Mouse (Mus musculus) gastrocnemius, postnatal 25 days (tissue): ENCODE data around the gene Trpm3. TPM values are rescaled to one million over a fixed set of nuclear protein-coding genes. Genes with fewer than 3 reads are reported as not detected.
"Not testable (repeated sequence)": the region's sequence is repeated elsewhere in the genome, so short reads cannot be mapped to it uniquely, and the experiment has no call there.

Source experiments
- DNase-seq: peaks from one replicate; pipeline ENCODE4 v3.0.0; 2022
- total RNA-seq, 2 experiments: library from RNA; stranded (reverse); gene quantifications; 1 replicate in 1 of 2; 2 replicates in 1 of 2; pipeline ENCODE4 v1.2.3; 2021

Gene Trpm3
- total RNA-seq, 2 experiments from 2014 or later: 1.3 to 1.5 TPM

DNA sequence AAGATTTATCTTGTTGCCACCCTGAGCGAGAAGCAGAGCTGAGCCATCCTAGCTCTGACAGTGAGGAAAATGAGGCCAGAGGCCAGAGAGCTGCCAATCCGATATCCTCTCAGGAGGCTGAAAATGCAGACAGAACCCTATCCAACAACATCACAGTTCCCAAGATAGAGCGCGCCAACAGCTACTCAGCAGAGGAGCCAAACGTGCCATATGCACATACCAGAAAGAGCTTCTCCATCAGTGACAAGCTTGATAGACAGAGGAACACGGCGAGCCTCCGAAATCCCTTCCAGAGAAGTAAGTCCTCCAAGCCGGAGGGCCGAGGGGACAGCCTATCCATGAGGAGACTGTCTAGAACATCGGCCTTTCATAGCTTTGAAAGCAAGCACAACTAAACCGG, 849.1 kb downstream of the Trpm3 start:
- no peak for DNase-seq

DNA sequence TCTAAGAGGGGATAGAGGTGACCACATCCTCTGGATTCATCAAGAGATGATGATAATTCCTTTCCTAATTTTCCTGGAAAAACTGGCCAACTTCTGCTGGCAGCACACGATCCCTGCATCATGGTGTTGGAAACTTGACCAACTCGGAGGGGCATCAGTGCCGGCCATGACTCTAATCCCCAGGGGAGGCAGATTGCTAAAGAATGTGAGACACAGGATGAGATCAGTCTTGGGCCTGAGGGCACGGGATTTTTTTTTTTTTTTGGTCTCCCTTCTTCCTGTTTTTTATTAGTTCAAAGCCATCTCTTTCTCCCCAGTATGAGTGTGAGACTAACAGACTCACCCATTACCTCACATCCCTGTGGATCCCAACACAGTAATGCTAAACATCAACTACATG, 855.1 kb downstream of the Trpm3 start:
- DNase-seq: no peak

DNA sequence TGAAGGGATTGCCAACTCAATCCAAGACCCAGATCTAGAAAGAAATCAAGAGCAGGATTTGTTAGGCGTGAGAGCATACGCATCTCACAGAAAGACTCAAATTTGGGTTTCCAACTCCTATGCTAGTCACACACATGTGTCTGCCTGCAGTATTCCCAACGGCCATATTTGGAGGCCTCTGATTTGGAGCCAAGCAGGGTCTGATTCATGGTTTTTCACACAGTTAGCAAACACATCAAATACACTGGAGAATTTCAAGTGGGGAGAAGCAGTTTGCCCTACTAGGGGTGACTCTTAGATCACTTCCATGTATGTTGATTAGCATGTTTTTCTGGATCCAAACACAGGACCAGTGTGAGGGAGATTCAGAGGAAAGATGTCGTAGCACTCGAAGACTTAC, 855.7 kb downstream of the Trpm3 start:
- DNase-seq: no peak

DNA sequence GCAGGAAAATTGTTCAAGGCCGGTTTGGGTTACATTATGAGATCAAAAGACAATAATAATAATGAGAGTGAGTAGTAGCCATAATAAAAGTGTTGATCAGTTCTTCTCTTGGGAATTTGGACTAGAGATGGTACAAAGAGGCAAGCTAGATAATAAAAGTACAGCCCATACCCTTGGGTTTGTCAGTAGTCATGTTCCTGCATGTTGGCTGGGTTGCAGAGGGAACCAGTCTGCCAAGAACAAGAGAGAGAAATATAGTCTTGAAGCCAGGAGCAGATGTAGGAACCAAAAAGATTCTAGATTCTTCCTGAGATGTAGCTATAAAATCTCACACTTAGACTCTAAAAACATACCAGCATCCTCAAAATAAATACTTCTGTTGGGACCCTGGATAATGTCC, 861.4 kb downstream of the Trpm3 start:
- no peak for DNase-seq

DNA sequence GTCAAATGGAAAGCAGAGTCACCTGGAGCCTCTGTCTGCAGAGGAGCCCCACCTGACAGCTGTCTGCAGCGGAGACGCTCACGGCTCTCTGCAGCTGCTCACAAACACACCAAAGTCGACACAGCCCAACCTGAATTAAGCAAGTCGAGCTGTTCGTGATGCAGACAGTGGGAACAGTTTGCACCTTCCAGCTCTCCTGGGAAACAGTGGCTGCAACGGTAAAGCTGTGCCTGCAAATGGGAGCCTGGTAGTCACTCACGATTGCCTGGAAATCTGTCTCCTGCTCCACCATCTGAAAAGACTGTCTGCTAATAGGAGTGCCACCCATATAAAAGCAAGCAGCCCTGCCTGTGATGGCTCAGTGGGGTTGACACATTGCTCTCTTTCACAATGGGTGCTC, 865.0 kb downstream of the Trpm3 start:
- DNase-seq: no peak

DNA sequence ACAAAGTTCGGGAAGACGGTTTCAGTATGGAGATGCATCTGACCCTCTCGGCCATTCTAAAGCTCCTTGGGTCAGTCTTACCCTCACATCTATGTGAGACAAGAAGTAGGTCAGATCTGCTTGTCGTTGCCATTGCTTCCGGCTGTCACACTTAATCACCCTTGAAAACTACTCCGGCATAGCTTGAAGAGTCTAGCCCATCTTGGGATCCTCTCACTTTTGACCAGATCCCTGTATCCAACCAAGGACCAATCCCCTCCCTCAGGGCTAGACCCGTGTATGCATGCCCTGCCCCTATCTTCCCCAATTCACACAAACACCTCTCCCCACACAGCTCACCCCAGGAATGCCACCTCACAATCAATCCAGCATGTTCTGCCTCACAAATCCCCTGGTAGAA, 867.0 kb downstream of the Trpm3 start:
- peak; percentile 3 for DNase-seq

DNA sequence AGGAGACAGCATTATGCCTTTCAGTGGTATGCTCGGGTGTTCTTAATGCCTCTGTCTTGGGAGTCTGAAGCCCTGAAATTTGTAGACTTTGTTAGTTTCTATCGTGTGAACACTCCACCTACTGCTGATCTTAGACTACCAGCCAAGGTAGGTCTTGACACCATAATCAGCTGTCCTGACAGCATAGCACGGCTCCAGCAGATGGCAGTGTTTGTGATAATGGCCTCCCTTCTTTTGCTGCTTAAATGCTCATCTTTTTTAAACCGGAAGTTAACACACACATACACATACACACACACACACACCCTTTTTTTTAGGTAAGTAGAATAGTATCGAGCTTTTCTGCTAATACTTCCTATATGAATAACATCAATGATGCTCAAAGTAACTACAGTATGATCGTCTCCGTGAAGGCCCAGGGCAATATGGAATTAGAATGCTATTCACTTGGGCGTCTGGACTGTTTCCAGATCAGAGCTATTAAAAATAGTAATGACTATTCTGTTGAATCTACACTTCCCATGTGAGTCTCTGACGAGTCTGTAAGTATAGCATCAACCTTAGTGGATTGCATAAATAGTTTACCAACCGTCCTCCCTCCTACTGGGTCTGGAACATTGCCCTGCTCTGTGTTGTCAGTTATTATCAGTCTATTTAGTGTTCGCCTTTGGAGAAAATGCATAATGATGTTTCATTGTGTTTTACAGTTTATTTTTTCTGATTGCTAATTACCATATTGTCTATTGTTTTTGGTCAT, 867.8 kb downstream of the Trpm3 start:
- DNase-seq: peak; percentile 56

GRCm38 (mm10) chr19:23013695-23014094, 874.8 kb downstream of the Trpm3 start:
- no peak for DNase-seq

DNA sequence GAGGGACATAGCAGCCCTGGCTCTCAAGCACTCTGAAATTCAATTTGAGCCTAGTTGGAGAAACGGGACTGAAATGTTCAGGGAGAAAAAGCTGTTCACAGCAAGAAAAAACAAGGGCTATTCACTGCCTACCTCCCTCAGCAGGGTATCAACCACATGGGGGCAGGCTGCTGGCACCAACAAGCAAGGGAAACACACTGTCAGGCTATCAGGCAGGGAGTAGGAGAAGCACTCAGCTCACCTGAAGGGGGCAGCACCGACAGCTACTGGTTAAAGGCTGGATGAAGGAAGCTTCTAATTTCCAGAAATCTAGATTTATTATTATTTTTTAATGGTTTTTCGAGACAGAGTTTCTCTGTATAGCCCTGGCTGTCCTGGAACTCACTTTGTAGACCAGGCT, 876.7 kb downstream of the Trpm3 start:
- peak; percentile 46 for DNase-seq

GRCm38 (mm10) chr19:23018186-23018727, 879.4 kb downstream of the Trpm3 start:
- DNase-seq: no peak

DNA sequence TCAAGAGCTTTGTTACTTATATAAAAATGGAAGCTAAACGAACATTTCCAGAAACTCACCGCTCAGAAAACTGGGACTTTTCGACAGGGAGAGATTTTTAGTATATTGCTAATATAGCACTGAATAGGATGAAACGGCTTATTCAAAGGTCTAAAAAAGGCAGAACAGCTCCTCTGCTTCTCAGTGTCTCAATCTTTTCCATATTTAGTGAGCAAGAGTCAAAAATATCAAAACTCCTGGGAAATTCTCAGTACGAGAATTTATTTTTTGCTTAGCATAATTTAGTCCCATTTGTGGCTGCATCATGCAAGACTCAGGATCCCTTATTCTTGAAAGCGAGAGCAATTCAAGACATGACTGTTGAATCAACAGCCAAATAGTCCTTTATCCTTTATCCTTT, 884.1 kb downstream of the Trpm3 start:
- DNase-seq: no peak

DNA sequence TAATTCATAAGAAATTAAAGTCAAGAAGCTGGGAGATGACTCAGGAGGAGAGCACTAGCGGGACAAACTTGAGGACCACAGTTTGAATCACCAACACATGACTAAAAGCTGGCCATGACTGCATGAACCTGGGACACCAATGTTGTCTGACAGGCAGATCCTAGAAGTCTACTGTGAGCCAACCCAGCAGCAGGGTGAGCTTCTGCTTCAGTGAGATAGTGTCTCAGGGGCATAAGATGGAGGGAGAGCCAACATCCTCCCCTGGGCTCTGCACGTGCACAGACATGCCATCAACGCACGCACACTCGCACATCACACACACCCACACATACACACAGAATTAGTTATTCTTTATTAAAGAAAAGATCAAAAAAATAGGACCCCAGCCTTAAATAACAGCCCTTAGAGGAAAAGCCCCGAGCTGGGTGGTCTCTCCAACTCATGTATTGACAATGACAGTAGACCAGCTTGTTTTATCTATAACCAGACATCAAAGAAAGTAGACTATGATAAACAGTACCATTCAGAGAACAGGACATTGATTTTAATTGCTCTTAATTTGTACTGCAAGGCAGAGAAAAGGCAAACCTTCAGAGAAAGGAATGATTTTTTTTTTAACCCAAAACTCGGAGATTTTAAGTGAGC, 884.6 kb downstream of the Trpm3 start:
- DNase-seq: no peak

DNA sequence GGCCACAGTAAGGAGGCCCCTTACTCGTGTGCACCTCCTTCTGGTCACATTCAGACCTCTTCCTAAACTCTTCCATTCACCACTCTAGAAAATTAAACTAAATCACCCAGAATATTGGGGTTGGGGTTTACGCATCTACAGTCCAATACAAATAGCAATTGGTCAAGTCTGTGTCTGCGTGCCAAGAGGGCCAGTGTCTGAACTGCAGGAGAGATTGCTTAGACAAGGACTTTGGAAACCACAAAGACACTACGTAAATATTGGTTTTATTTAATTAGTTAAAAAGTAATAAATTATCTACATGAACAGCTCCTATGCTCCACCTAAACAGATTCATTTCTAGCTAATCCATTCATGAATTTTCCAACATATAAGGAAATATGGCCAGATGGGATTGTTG, 886.0 kb downstream of the Trpm3 start:
- DNase-seq: no peak

DNA sequence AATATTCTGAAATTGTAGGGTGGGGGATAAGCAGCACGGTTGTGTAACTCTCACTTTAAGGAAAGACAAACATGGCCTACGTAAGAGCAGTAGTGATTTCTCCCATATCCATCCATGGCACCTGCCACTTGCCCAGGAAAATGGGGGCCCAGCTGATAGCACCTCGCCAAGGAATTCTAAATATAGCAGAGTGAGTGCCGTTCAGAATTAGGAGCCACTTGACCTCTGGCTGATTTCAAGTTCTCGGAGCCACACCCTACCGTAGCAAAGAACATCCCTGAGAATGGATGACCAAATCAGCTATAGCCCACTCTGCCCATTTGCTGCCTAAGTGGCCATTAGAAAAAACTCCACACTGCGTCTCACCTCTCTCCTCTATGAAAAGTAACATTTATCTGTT, 887.6 kb downstream of the Trpm3 start:
- DNase-seq: no peak

- DNase-seq: peak; percentile 36
Measured at GRCm38 (mm10) chr19:23028283-23028682, 889.4 kb downstream of the Trpm3 start.

DNA sequence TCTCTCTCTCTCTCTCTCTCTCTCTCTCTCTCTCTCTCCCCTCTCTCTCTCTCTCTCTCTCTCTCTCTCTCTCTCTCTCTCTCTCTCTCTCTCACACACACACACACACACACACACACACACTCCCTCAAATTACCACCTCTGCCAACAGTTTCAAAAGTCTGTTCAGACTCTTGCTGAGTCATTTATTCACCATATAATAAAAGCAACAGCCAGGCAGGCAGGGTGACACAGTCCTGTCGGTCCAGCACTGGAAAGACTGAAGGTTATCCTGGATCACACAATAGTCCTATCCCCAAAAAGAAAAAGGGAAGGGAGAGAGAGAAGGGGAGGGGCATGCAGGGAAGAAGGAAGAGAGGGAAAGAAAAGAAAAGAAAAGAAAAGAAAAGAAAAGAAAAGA, 894.5 kb downstream of the Trpm3 start:
- not testable (repeated sequence) for DNase-seq

DNA sequence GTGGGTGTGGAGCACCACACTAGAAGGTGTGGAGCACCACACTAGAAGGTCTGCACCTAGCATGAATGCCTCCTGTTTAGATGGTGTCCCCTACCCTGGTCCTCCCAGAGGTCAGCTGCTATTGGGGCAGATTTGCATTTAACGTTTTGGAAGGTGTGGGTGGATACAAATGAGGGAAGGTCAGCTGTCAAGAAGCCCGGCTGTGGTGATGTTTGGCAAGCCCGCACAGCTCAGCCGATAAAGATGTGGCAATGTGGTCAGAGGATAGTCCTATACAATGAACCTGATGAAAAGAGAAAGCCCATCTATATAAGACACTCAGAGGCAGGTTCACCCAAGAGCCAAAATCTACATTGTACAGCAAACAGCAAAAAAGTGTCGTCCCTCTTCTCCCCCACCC, 895.3 kb downstream of the Trpm3 start:
- no peak for DNase-seq

DNA sequence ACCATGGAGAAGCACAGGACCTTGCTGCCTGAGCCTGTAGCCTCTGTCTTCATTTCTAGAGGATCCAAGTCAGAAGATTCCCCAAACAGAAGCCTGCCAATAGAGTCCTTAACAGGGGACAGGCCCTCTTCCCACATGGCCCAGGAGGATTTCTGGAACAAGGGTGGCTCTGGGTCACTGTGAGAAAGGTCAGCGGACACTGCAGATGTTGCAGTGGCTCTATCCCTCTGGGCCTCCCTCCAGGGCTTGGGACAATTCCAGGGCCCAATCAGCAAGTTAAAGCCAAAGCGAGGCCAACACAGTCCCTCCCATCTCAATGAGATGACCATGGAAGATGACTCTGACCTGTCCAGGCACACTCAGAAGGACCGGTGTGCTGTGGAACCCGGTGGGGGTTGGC, 896.1 kb downstream of the Trpm3 start:
- DNase-seq: peak; percentile 92

DNA sequence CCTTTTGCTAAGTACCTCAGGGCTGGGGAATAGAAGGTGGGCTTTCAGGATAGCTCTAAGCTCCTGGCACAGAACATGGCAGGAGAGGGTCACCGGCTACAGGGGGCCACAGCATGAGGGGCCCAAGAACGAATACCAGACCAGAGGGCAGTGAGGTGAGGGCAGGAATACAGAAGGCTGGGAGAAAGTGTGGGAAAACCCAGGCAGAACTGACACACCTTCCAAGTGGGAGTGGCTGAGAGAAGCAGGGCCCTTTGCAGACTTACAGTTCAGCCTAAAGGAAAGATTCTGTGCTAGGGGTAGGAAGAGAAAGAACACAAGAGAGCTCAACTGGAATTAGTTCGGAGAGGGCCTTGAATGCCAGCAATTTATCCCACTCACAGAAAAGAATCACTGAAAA, 896.9 kb downstream of the Trpm3 start:
- DNase-seq: no peak

DNA sequence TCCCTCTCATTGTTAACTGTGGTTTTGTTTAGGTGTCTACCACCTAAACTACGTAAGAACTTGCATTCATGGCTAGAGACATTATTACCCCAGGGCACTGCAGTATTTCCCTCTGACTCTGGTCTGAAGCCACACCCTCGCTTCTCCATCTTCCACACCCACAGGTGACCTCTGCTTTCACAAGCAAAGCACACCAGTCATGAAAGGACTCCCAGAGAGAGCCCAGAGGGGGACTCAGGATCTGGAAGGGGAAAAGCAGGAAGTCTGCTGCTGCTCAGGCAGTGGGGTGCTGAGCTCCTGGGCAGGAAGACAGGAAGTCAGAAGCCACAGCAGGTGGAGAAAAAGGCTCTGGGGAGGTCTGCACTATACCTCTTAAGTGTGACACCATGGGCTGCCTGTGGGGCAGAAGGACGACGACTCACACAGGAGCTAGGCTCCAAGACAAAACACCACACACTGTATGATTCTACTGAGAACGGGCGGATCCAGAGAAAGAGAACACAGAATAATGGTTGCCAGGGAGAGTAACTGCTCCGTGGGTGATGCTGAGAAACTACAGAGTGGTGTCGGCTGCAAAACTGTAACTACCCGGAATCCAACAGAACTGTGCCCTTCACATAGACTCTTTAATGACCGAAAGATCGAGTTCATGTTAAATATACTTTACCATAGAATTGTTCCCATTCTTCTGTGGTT, 898.1 kb downstream of the Trpm3 start:
- DNase-seq: no peak

GRCm38 (mm10) chr19:23037499-23037898, 898.7 kb downstream of the Trpm3 start:
- DNase-seq: no peak

- no peak for DNase-seq
Measured at GRCm38 (mm10) chr19:23038321-23038720, 899.5 kb downstream of the Trpm3 start.

GRCm38 (mm10) chr19:23041483-23042167, 902.8 kb downstream of the Trpm3 start:
- no peak for DNase-seq
